Mouse (Mus musculus) gonadal fat pad, adult 2 months (tissue): Measurements from ENCODE around the gene Six5. TPM values are rescaled to one million over a fixed set of nuclear protein-coding genes. Genes with fewer than 3 reads are reported as not detected.

Experiments
- DNase-seq: peaks from one replicate; pipeline ENCODE4 v3.0.0-alpha.2; 2012; ENCODE audit warnings: low read depth
- polyA plus RNA-seq: library from polyadenylated mRNA; depleted of rRNA; stranded (reverse); fragments of >200 nt; gene quantifications from 2 replicates; pipeline ENCODE4 v1.2.3, GENCODE M21; 2012

Six5 gene
- polyA plus RNA-seq, 1 experiment, result 33.2 TPM

GRCm38 (mm10) chr7:19096421-19096976, 2.1 kb downstream of the Six5 start:
- DNase-seq, result no peak

- DNase-seq, result no peak
These were observed 2.8 kb downstream of the Six5 start for GRCm38 (mm10) chr7:19097217-19097616.

GRCm38 (mm10) chr7:19097863-19098262, 3.5 kb downstream of the Six5 start:
- no peak for DNase-seq

GRCm38 (mm10) chr7:19098811-19099210, 4.4 kb downstream of the Six5 start:
- DNase-seq, result no peak

DNA sequence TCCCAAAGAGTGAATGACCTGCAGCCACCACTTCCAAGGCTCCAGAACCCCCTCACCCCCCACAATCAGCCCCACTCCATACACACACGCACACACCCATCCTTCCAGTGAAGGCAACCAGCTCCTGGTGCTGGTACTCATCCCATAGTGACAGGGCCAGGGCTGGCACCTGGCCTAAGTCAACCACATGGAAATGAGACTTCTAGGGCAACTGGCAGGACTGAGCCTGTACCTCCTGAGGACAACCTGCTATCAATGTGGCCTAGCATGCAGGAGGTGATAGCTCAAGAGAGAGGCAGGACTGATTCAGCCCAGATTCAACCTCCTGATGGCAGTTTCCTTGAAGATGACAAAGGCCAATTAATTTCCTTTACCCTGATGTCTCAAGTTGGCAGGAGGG, 5.9 kb downstream of the Six5 start:
- no peak for DNase-seq

GRCm38 (mm10) chr7:19103741-19104140, 9.3 kb downstream of the Six5 start:
- no peak for DNase-seq

DNA sequence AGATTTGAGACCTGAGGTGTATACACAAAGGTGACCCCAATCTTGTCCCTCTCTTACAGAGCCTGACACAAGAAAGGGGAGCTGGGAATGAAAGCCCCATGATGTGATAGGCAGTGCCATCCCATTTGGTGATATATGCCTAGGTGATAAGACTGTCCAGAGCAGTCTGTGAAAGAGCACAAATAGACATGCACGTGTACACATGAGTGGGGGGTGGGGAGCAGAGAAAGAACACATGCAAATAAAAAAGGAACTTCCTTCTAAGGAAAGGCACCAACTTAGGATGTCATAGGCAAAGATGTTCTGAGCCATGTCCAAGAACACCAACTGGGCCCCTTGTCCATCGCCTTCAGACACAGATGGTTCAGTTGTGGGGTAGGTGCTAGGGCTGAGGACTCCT, 10.1 kb downstream of the Six5 start:
- DNase-seq, result no peak

DNA sequence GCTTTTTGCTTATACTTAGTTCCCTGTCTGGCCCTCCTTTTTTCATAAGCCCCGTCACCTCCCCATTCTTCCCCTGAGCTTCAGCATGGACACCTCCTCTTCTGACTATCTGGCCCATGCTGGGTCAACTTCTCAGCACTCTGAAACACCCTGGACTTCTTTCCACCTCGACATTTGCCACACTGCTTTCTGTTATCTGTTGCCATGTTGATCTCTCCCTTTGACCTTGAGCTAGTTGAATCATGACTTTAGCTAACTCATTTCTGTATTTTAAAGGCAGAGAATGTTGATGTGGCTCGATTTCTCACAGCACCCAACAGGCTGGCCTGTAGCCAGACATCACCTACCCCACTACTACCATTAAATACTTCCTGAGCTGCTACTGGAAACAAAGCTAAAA, 13.0 kb downstream of the Six5 start:
- no peak for DNase-seq

GRCm38 (mm10) chr7:19109565-19109964, 15.2 kb downstream of the Six5 start:
- no peak for DNase-seq

DNA sequence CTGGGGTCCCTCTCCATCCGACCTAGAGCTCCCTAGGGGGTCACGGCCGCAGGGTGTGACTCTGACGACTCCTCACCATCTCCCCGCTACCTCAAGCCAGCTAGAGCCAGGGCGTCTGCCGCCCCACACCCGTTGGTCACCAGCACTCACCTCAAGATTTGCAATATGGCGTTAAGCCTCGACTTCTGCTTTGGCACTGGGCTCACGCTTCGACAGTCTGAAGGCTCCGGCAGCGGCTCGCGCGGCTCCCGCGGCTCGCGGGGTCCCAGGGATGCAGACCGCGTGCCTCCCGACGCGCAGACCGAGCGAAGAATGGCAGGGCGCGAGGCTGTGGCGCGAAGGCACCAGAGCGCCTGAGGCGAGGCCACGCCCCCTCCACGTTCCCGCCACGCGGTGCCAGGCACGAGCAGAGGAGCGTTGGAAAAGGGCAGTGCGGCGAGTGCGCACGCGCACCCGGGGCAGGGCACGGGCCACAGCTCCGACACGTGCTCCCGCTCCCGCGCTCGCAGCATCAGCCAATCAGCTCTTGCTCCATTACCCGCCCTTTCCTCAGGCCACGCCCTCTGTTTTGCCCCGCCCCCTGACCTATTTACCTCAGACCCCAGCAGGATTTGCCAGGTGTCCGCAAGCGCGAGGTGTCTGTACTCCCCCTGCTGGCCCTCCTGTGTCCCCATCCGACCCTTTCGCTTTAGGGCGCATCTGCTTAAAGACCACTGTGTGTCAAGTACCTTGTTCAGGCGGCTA, 23.8 kb downstream of the Six5 start, which contains the start of gene Gm4969:
Gene Gm4969, minus strand, starts transcription at position 341 of the 744 bp plus-strand sequence.
- DNase-seq, result no peak

DNA sequence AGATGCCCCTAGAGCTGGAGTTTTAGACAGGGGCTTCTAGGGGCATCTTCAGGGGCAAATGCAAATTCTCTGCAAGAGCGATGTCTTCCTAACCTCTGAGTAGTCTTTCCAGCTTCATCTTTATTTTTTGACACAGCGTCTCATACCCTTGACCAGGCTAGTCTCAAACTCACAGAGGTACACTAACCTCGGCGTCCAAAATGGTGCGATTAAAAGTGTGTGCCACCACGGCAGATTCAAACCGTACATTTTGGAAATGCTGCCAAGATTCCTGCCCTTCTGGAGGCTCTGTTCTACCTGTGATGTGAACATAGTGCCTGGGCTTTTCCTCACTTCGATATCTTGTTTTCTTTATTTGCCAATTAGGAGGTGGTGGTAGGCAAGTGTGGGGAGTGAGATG, 24.7 kb downstream of the Six5 start:
- DNase-seq, result no peak

DNA sequence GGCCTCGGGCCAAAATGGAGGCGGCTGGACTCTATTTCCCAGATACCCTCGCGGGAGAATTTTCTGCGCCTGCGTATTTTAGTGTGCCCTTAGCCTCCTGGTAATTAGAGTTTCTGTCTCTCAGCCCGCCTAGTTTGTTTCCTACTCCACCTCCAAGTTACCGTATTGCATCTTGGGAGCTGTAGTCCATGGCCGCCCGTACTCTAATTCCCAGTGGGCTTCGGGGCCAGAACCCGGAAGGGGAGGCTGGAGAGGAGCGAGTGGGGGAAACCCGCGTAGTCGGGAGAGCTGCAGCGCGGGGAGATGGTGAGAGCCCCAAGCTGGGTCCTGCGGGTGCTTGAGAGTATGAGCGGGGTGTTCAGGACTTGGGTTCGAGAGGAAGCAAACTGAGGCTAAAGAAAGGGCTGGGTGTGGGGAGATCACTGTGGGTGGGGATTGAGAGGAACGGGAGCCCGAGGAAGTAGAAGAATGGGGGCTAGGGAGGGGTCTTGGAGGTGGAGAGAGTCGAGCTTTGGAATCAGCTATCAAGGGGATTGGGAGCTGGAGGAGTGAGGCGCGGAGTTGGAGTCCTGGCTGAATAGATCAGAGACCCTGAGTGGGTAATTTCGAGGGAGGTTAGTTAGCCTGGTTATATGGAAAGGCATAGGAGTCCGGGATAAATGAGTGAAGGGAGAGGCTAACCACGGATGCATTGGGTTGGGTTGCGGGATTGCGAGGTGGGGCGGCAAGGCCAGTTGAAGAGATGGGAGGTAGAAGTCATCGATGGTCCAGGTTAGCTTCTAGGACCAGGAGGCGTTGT, 25.4 kb downstream of the Six5 start, which contains the start of gene Fbxo46:
Gene Fbxo46, plus strand, starts transcription at position 229 of the 799 bp plus-strand sequence.
- DNase-seq, result peak; percentile 90

DNA sequence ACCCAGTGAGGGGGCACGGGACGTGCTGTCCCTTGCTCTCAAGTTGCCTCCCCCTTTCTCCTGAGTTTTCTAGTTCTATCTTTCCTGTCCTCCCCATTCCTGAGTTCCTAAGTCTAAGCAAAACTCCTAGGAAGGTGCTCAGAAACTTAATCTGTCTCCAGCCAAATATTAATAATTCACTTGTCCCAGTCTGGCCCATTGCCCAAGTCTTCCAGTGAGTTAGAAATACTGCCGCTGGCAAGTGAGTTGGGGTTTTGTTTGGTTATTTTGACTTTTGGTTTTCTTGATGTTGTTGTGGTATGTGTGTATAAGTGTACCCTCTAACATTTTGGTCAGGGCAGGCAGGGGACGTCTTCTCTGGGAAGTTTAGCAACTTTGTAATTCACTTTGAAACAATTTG, 27.3 kb downstream of the Six5 start:
- DNase-seq, result no peak

- DNase-seq, result no peak
These were observed 30.3 kb downstream of the Six5 start for GRCm38 (mm10) chr7:19124713-19125112.

DNA sequence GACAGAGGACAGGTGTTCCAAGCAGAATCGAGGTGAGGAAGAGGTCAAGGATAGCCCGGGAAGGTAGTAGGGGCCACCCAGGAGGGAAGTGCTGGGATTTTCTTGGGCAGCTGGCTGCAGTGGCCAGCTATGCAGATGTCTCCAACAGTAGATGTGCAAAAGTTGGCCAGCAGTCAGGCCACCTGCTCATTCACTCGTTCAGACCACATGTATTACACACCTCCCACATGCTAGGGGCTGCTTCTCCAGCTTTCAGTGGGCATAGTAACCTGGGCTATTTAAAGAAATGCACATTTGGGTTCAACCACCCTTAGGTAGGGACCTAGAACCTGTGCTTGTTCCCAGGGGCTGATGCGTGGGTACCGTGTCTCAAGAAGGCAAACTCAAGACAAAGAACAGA, 33.4 kb downstream of the Six5 start:
- no peak for DNase-seq

DNA sequence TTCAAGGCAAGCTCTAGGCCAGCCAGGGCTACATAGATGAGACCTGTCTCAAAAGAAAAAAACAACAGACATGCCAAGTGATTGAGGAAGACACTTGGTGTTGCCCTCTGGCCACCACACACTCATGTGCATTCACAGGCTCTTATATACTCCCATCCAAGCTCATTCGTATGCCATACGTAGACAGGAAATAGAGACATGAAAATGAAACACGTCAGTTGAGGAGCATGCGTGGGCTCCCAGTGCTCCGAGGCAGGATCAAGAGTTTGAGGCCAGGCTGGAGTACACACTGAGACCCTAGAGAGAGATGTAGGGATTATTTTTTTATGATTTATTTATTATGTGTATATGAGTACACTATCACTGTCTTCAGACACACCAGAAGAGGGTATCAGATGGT, 35.0 kb downstream of the Six5 start:
- no peak for DNase-seq

- DNase-seq, result no peak
These were observed 36.3 kb downstream of the Six5 start for GRCm38 (mm10) chr7:19130657-19131056.

- peak; percentile 85 for DNase-seq
These were observed 37.0 kb downstream of the Six5 start for GRCm38 (mm10) chr7:19131324-19131848.

DNA sequence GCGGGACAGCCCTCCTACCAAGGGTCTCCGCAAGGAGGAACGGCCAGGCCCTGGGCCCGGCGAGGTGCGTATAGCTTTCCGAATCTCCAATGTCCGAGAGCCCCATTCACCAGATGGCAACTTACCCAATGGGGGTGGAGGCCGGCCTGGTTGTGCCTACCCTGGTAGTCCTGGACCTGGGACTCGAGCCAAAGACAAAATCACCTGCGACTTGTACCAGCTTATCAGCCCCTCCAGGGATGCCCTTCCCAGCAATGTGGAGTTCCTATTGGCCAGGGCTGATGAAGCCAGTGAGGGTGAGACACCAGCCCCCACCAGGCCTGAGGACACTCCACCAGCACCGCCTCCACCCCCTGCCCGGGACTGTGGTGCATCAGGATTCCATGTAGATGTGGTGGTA, 41.8 kb downstream of the Six5 start:
- no peak for DNase-seq

- DNase-seq, result no peak
These were observed 42.4 kb downstream of the Six5 start for GRCm38 (mm10) chr7:19136673-19137334.

- no peak for DNase-seq
These were observed 43.0 kb downstream of the Six5 start for GRCm38 (mm10) chr7:19137380-19137779.

GRCm38 (mm10) chr7:19146793-19147192, 52.4 kb downstream of the Six5 start:
- DNase-seq, result no peak
